Mouse (Mus musculus) embryonic fibroblast, embryonic 13.5 days (primary cell): Measurements from ENCODE around the gene Rragd. TPM values are rescaled to one million over a fixed set of nuclear protein-coding genes. Genes with fewer than 3 reads are reported as not detected.

Source experiments
- H3K27ac ChIP-seq: 2 replicates; pipeline ENCODE4 v1.5.1; 2012; ENCODE audit warnings: low read length, control low read depth, inconsistent platforms; ENCODE audit not compliant: insufficient read depth
- H3K4me1 ChIP-seq: 2 replicates; pipeline ENCODE4 v1.6.1; 2011; ENCODE audit warnings: low read length; ENCODE audit not compliant: control insufficient read depth, insufficient read depth
- H3K4me3 ChIP-seq: 2 replicates; pipeline ENCODE4 v1.5.1; 2011; ENCODE audit warnings: mild to moderate bottlenecking, control low read depth, low read length; ENCODE audit not compliant: insufficient read depth
- CTCF ChIP-seq: IDR thresholded peaks from 2 replicates; pipeline ENCODE4 v1.5.1; 2011; ENCODE audit warnings: mild to moderate bottlenecking, control low read depth, low read length, moderate library complexity, borderline replicate concordance; ENCODE audit not compliant: insufficient read depth
- POLR2A ChIP-seq: IDR thresholded peaks from 2 replicates; pipeline ENCODE4 v1.6.1; 2011; ENCODE audit warnings: low read depth, mild to moderate bottlenecking, control low read depth, low read length, moderate library complexity
- polyA plus RNA-seq: library from polyadenylated mRNA; stranded (reverse); fragments of >200 nt; gene quantifications from 2 replicates; pipeline ENCODE4 v1.2.4, GENCODE M21; 2011; ENCODE audit warnings: low read depth; ENCODE audit not compliant: missing spikeins, insufficient read length

Rragd gene
- polyA plus RNA-seq, 1 experiment = 3.1 TPM

GRCm38 (mm10) chr4:33006844-33007243 is 24.0 kb downstream of the Rragd start:
- Histone ChIP-seq H3K27ac (no peak overlapping the region), H3K4me1 (no peaks in the 10 kb centered on the region), H3K4me3 (no peak overlapping the region)
- TF ChIP-seq POLR2A (no peak), CTCF (no peak)

DNA sequence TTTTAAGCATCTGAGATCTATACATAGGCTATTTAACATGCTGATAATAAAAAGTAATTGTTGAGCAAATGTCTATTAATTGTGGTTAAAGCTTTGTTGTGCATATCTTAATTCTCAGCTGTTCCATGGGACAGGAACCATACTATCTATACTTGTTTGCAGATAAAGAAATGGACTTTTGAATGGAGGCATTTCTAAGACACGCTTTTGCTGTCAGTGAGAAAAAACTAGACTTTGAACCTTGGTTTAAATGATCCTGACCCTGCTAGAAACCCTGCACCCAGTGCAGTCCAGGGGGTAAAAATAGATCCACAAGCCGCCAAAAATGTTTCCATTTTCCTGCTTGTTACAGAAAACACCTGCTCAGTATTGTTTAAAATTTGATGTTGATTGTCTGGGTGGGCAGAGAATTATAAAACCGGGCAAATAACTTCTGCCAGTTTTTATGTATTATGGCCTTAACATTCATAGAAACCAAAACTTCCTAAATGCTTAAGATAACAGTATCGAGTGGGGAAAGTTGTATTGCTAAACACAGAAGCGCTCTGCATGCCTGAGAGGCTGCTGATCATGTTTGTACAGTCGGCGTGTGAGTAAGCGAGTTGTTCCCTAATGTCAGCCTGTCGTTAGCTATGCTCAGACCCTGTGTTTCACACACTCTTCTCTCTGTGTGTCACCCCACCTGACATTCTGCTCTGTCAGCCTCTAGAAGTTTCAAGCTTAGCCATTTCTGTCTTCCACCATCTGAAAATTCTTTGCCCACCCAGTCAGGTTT is 24.8 kb downstream of the Rragd start:
- H3K4me3 ChIP-seq = no peak overlapping the region
- TF ChIP-seq POLR2A = no peak
- no peak for TF ChIP-seq CTCF
- no peak overlapping the region for H3K27ac ChIP-seq
- no peaks in the 10 kb centered on the region for H3K4me1 ChIP-seq

- Histone ChIP-seq H3K27ac (no peak overlapping the region), H3K4me1 (no peaks in the 10 kb centered on the region), H3K4me3 (no peak overlapping the region)
- TF ChIP-seq POLR2A = no peak
- TF ChIP-seq CTCF = no peak
Observed at GRCm38 (mm10) chr4:33010078-33010477, 27.2 kb downstream of the Rragd start.

DNA sequence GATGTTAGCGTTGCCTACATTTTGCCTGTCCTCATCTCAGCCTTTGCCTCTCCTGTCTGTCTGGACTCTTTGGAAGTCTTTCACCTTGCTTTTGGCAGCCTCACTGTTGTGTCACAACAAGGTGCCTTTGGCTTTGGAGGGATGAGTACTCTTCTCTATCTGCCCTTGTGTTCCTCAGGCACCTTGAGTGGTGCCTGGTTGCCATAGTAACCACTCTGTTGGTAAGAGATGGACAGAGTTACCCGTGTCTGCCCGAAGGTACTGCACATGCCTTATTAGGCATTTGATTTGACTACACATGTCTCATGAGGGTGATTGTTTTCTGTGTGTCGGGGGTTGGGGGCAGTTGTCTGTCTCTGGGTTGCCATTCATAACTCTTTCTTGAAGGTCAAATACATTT is 29.6 kb downstream of the Rragd start:
- TF ChIP-seq CTCF (no peak), POLR2A (no peak)
- H3K4me1 ChIP-seq = no peaks in the 10 kb centered on the region
- no peak overlapping the region for H3K27ac ChIP-seq
- H3K4me3 ChIP-seq = no peak overlapping the region

- no peak overlapping the region for H3K4me3 ChIP-seq
- no peaks in the 10 kb centered on the region for H3K4me1 ChIP-seq
- no peak for TF ChIP-seq POLR2A
- peak; percentile 97 for TF ChIP-seq CTCF
- no peak overlapping the region for H3K27ac ChIP-seq
Observed at GRCm38 (mm10) chr4:33018361-33018999, 35.6 kb downstream of the Rragd start.

DNA sequence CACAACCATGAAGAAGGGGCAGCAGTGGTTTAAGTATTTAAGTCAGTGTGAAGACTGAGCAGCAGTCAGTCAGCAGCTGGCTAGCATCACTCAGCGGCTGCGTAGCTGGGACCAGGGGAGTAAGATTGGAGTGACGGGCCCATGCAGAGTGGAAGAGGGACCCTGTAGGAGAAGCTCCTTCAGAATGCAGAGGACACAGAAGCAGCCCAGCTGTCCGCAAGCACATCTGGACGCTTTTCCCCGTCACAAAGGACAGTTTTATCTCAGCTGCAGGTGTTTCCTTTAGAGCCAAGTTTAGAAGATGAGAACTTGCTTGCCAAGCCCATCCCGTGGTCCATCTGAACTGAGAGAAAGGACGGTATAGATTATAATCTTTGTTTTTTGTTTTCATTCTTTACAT is 41.6 kb downstream of the Rragd start:
- TF ChIP-seq POLR2A (no peak), CTCF (no peak)
- no peaks in the 10 kb centered on the region for H3K4me1 ChIP-seq
- no peak overlapping the region for H3K4me3 ChIP-seq
- H3K27ac ChIP-seq = no peak overlapping the region

- Histone ChIP-seq H3K4me3 (no peak overlapping the region), H3K4me1 (peaks cover 4% of the 10 kb centered on the region; the same call in 1 of the 2 replicates), H3K27ac (no peak overlapping the region)
- TF ChIP-seq POLR2A = no peak
- no peak for TF ChIP-seq CTCF
Observed at GRCm38 (mm10) chr4:33029104-33029503, 46.3 kb downstream of the Rragd start.

DNA sequence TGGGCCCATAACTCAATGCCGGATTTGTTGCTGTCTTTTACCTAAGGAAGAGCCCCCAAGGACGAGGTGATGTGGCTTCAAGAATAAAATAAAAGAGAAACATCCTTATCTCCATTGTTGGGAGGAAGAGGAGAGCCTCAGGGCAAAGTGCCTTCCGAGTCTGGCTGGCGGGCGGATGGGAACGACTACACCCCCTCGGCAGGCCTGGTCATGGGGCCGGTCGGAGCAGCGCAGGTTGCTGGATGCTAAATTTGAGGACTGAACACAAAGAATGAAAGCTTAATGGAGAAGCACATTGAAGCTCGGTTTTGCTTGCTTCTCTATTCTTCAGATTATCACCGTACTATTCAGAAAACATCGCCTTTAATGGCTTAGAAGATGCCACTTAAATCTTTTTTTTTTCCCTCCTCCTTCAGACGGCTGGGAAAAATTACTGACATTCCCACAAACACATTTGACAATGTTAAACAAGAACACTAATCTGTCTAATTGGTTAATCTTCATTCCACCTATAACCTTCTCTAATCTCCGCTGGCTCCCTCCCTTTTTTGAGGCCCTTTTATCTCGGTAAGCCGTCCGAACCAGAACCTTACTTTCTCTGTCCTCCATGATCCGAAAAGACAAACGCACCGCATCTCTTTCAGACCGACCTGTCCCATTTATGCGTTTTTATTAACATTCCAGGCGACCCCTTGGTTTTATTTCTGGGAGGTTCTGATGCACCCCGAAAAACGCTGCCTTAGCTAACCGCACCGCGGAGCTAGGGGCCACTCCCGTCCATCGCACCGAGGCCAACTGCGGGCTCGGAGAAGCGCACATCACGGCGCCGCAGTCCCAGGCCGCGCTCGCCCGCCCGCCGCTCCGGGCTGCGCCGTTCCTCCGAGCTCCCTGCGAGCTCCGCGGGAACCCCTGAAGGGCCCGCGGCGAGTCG is 47.7 kb downstream of the Rragd start:
- peak overlapping the region; percentile 100 for H3K4me3 ChIP-seq
- TF ChIP-seq CTCF (no peak), POLR2A (no peak; the same call in 1 of the 2 replicates)
- peaks cover 4% of the 10 kb centered on the region; the same call in 1 of the 2 replicates for H3K4me1 ChIP-seq
- peak overlapping the region; percentile 86 for H3K27ac ChIP-seq

- Histone ChIP-seq H3K4me1 (peaks cover 4% of the 10 kb centered on the region; the same call in 1 of the 2 replicates), H3K27ac (peak within 1 kb of the TSS; percentile 86), H3K4me3 (peak within 1 kb of the TSS; percentile 100)
- TF ChIP-seq POLR2A (peak; percentile 75), CTCF (no peak)
Observed at GRCm38 (mm10) chr4:33031195-33031960, 48.5 kb downstream of the Rragd start, which contains the start of gene Ube2j1. Gene Ube2j1, plus strand, starts transcription at chr4:33031416.
